Mouse (Mus musculus): ENCODE measurements around the gene Mturn. TPM values are rescaled to one million over a fixed set of nuclear protein-coding genes. Genes with fewer than 3 reads are reported as not detected.

Mturn gene
- polyA plus RNA-seq (2012), result 0.05 and 0.09 TPM in 2 replicates

GRCm38 (mm10) chr6:54680891-54681745 lies at the start of gene Mturn:
Gene Mturn (plus strand): TSS chr6:54681624.
- TF ChIP-seq TAL1 (IDR thresholded peaks at IDR 0.05; ENCODE audit: low read length) (no peak), GATA1 (IDR thresholded peaks at IDR 0.05; ENCODE audit: low read length) (no peak)
- Histone ChIP-seq H3K9me3 (ENCODE audit: control insufficient read depth, low read length) (no peaks in the 10 kb centered on the region), H3K27me3 (ENCODE audit: control insufficient read depth) (peaks cover 29% of the 10 kb centered on the region)

GRCm38 (mm10) chr6:54639877-54640276 lies 41.5 kb upstream of the Mturn start:
- no peaks in the 10 kb centered on the region for H3K9me3 ChIP-seq (ENCODE audit: control insufficient read depth, low read length)
- H3K36me3 ChIP-seq (ENCODE audit: control insufficient read depth), result peaks cover 10% of the 10 kb centered on the region
- no peak overlapping the region for H3K4me3 ChIP-seq (replicated peaks)
- no peak for TF ChIP-seq GATA1 (IDR thresholded peaks at IDR 0.05; ENCODE audit: low read length)
- no peak for TF ChIP-seq TAL1 (IDR thresholded peaks at IDR 0.05; ENCODE audit: low read length)
- H3K27me3 ChIP-seq (ENCODE audit: control insufficient read depth), result no peaks in the 10 kb centered on the region
- no peaks in the 10 kb centered on the region; the same call in 1 of the 2 replicates for H3K4me1 ChIP-seq (ENCODE audit: control insufficient read depth)

More at GRCm38 (mm10) chr6:54680891-54681745, at the start of gene Mturn:
- H3K36me3 ChIP-seq (ENCODE audit: control insufficient read depth), result no peaks in the 10 kb centered on the region
- H3K4me1 ChIP-seq (ENCODE audit: control insufficient read depth), result peaks cover 36% of the 10 kb centered on the region
- peak within 1 kb of the TSS; percentile 83 for H3K4me3 ChIP-seq (replicated peaks)

- H3K4me3 ChIP-seq (replicated peaks), result no peak overlapping the region
- no peaks in the 10 kb centered on the region for H3K9me3 ChIP-seq (ENCODE audit: control insufficient read depth, low read length)
- H3K36me3 ChIP-seq (ENCODE audit: control insufficient read depth), result peaks cover 7% of the 10 kb centered on the region
- H3K4me1 ChIP-seq (ENCODE audit: control insufficient read depth), result no peaks in the 10 kb centered on the region; the same call in 1 of the 2 replicates
- no peak for TF ChIP-seq TAL1 (IDR thresholded peaks at IDR 0.05; ENCODE audit: low read length)
- no peak for TF ChIP-seq GATA1 (IDR thresholded peaks at IDR 0.05; ENCODE audit: low read length)
- no peaks in the 10 kb centered on the region for H3K27me3 ChIP-seq (ENCODE audit: control insufficient read depth)
Observed at GRCm38 (mm10) chr6:54641953-54642352, 39.5 kb upstream of the Mturn start.

- peaks cover 7% of the 10 kb centered on the region for H3K36me3 ChIP-seq (ENCODE audit: control insufficient read depth)
- TF ChIP-seq GATA1 (IDR thresholded peaks at IDR 0.05; ENCODE audit: low read length) (no peak), TAL1 (IDR thresholded peaks at IDR 0.05; ENCODE audit: low read length) (no peak)
- H3K27me3 ChIP-seq (ENCODE audit: control insufficient read depth), result no peaks in the 10 kb centered on the region
- H3K4me3 ChIP-seq (replicated peaks), result no peak overlapping the region
- no peaks in the 10 kb centered on the region for H3K9me3 ChIP-seq (ENCODE audit: control insufficient read depth, low read length)
- no peaks in the 10 kb centered on the region; the same call in 1 of the 2 replicates for H3K4me1 ChIP-seq (ENCODE audit: control insufficient read depth)
Observed at GRCm38 (mm10) chr6:54643181-54643580, 38.2 kb upstream of the Mturn start.

GRCm38 (mm10) chr6:54655471-54656095 lies 25.8 kb upstream of the Mturn start:
- Histone ChIP-seq H3K27me3 (ENCODE audit: control insufficient read depth) (no peaks in the 10 kb centered on the region), H3K4me1 (ENCODE audit: control insufficient read depth) (no peaks in the 10 kb centered on the region), H3K36me3 (ENCODE audit: control insufficient read depth) (no peaks in the 10 kb centered on the region), H3K9me3 (ENCODE audit: control insufficient read depth, low read length) (no peaks in the 10 kb centered on the region), H3K4me3 (replicated peaks) (no peak overlapping the region)
- TF ChIP-seq TAL1 (IDR thresholded peaks at IDR 0.05; ENCODE audit: low read length) (no peak), GATA1 (IDR thresholded peaks at IDR 0.05; ENCODE audit: low read length) (no peak)

GRCm38 (mm10) chr6:54657861-54658260 lies 23.6 kb upstream of the Mturn start:
- Histone ChIP-seq H3K9me3 (ENCODE audit: control insufficient read depth, low read length) (no peaks in the 10 kb centered on the region), H3K27me3 (ENCODE audit: control insufficient read depth) (no peaks in the 10 kb centered on the region), H3K4me1 (ENCODE audit: control insufficient read depth) (no peaks in the 10 kb centered on the region), H3K4me3 (replicated peaks) (no peak overlapping the region), H3K36me3 (ENCODE audit: control insufficient read depth) (no peaks in the 10 kb centered on the region)
- no peak for TF ChIP-seq TAL1 (IDR thresholded peaks at IDR 0.05; ENCODE audit: low read length)
- TF ChIP-seq GATA1 (IDR thresholded peaks at IDR 0.05; ENCODE audit: low read length), result no peak

- TF ChIP-seq GATA1 (IDR thresholded peaks at IDR 0.05; ENCODE audit: low read length) (no peak), TAL1 (IDR thresholded peaks at IDR 0.05; ENCODE audit: low read length) (no peak)
- Histone ChIP-seq H3K36me3 (ENCODE audit: control insufficient read depth) (no peaks in the 10 kb centered on the region), H3K9me3 (ENCODE audit: control insufficient read depth, low read length) (no peaks in the 10 kb centered on the region), H3K4me3 (replicated peaks) (no peak overlapping the region), H3K4me1 (ENCODE audit: control insufficient read depth) (no peaks in the 10 kb centered on the region), H3K27me3 (ENCODE audit: control insufficient read depth) (no peaks in the 10 kb centered on the region)
Observed at GRCm38 (mm10) chr6:54669868-54670267, 11.6 kb upstream of the Mturn start.

GRCm38 (mm10) chr6:54672901-54673300 lies 8.5 kb upstream of the Mturn start:
- Histone ChIP-seq H3K36me3 (ENCODE audit: control insufficient read depth) (no peaks in the 10 kb centered on the region), H3K27me3 (ENCODE audit: control insufficient read depth) (no peaks in the 10 kb centered on the region; the same call in 1 of the 2 replicates), H3K9me3 (ENCODE audit: control insufficient read depth, low read length) (no peaks in the 10 kb centered on the region), H3K4me1 (ENCODE audit: control insufficient read depth) (no peaks in the 10 kb centered on the region), H3K4me3 (replicated peaks) (no peak overlapping the region)
- TF ChIP-seq GATA1 (IDR thresholded peaks at IDR 0.05; ENCODE audit: low read length) (no peak), TAL1 (IDR thresholded peaks at IDR 0.05; ENCODE audit: low read length) (no peak)

GRCm38 (mm10) chr6:54679686-54680085 lies 1.7 kb upstream of the Mturn start:
- no peaks in the 10 kb centered on the region for H3K36me3 ChIP-seq (ENCODE audit: control insufficient read depth)
- no peak overlapping the region for H3K4me3 ChIP-seq (replicated peaks)
- TF ChIP-seq TAL1 (IDR thresholded peaks at IDR 0.05; ENCODE audit: low read length) (no peak), GATA1 (IDR thresholded peaks at IDR 0.05; ENCODE audit: low read length) (no peak)
- peaks cover 29% of the 10 kb centered on the region for H3K27me3 ChIP-seq (ENCODE audit: control insufficient read depth)
- peaks cover 30% of the 10 kb centered on the region for H3K4me1 ChIP-seq (ENCODE audit: control insufficient read depth)
- no peaks in the 10 kb centered on the region for H3K9me3 ChIP-seq (ENCODE audit: control insufficient read depth, low read length)

Data from erythroblast, embryonic 14.5 days (primary cell).